Mouse (Mus musculus) neural tube, embryonic 13.5 days (tissue): Measurements from ENCODE around the gene Ccm2. TPM values are rescaled to one million over a fixed set of nuclear protein-coding genes. Genes with fewer than 3 reads are reported as not detected.
A peak's percentile ranks its signal among the peaks of the same experiment; 100 is the strongest.

Experiments
- ATAC-seq: fragments of 200-750 bp; cut with Nextera tagmentation; 2 replicates; pipeline ENCODE4 v1.8.0; 2017; ENCODE audit warnings: low read depth, mild to moderate bottlenecking, moderate TSS enrichment, moderate library complexity
- H3K27ac ChIP-seq: fragments of 300-500 bp; sonication (generic); replicated peaks from 2 replicates; pipeline ENCODE4 v1.5.1; 2015; ENCODE audit warnings: moderate library complexity, mild to moderate bottlenecking, inconsistent platforms
- H3K27me3 ChIP-seq: fragments of 300-500 bp; sonication (generic); 2 replicates; pipeline ENCODE4 v1.6.1; 2015; ENCODE audit warnings: mild to moderate bottlenecking, inconsistent platforms
- H3K36me3 ChIP-seq: fragments of 300-500 bp; sonication (generic); 2 replicates; pipeline ENCODE4 v1.6.1; 2015; ENCODE audit warnings: mild to moderate bottlenecking, inconsistent platforms
- H3K4me1 ChIP-seq: fragments of 300-500 bp; sonication (generic); replicated peaks from 2 replicates; pipeline ENCODE4 v1.6.1; 2015; ENCODE audit warnings: inconsistent platforms
- H3K4me2 ChIP-seq: fragments of 300-500 bp; sonication (generic); 2 replicates; pipeline ENCODE4 v1.6.1; 2015; ENCODE audit warnings: inconsistent platforms, mild to moderate bottlenecking, moderate library complexity
- H3K4me3 ChIP-seq: fragments of 300-500 bp; sonication (generic); 2 replicates; pipeline ENCODE4 v1.5.1; 2015; ENCODE audit warnings: mild to moderate bottlenecking, inconsistent platforms
- H3K9ac ChIP-seq: fragments of 300-500 bp; sonication (generic); 2 replicates; pipeline ENCODE4 v1.6.1; 2015; ENCODE audit warnings: moderate library complexity, mild to moderate bottlenecking, inconsistent platforms
- H3K9me3 ChIP-seq: fragments of 300-500 bp; sonication (generic); 2 replicates; pipeline ENCODE4 v1.6.1; 2016; ENCODE audit warnings: inconsistent platforms
- WGBS: fragments of 180-500 bp; shearing (Covaris S2); methylation state at CpG from one replicate; pipeline ENCODE4 v1.1.7; 2015; 5-methylcytosine and 5-hydroxymethylcytosine counted together
- polyA plus RNA-seq: library from polyadenylated mRNA; unstranded; fragments of >200 nt; fragmentation: Nextera tagmentation; extraction: Ambion mirVana; gene quantifications from 2 replicates; pipeline ENCODE4 v1.2.1, GENCODE M21; 2015

Gene Ccm2
- polyA plus RNA-seq, 1 experiment from 2014 or later: 95.1 TPM

GRCm38 (mm10) chr11:6624619-6625382 lies 78.1 kb downstream of the Ccm2 start:
- Histone ChIP-seq H3K4me1 (peaks cover 33% of the 10 kb centered on the region), H3K9ac (peak overlapping the region; percentile 84), H3K4me3 (peak overlapping the region; percentile 68), H3K27me3 (no peaks in the 10 kb centered on the region), H3K36me3 (peaks cover 47% of the 10 kb centered on the region), H3K4me2 (peak overlapping the region; percentile 79), H3K27ac (no peak overlapping the region), H3K9me3 (no peaks in the 10 kb centered on the region)
- ATAC-seq: no peak
- 73% methylated on average over 14 of the region's 14 CpGs for WGBS

- H3K27me3 ChIP-seq: no peaks in the 10 kb centered on the region
- no peaks in the 10 kb centered on the region for H3K9me3 ChIP-seq
- peak; percentile 95 for ATAC-seq
- H3K36me3 ChIP-seq: peaks cover 37% of the 10 kb centered on the region
- peak within 1 kb of the TSS; percentile 84 for H3K9ac ChIP-seq
- H3K4me1 ChIP-seq: peaks cover 33% of the 10 kb centered on the region
- H3K27ac ChIP-seq: peak within 1 kb of the TSS; percentile 89
- H3K4me2 ChIP-seq: peak within 1 kb of the TSS; percentile 79
- WGBS: 1% methylated on average over 65 of the region's 66 CpGs
- peak within 1 kb of the TSS; percentile 68 for H3K4me3 ChIP-seq
Measured at GRCm38 (mm10) chr11:6625478-6626387, 79.0 kb downstream of the Ccm2 start, which contains the start of gene Tbrg4. TSS of gene Tbrg4 (minus strand) at chr11:6626067.

- ATAC-seq: peak; percentile 48
- H3K36me3 ChIP-seq: peaks cover 31% of the 10 kb centered on the region
Measured at GRCm38 (mm10) chr11:6626388-6626772, 79.7 kb downstream of the Ccm2 start.

GRCm38 (mm10) chr11:6627731-6628130 lies 81.0 kb downstream of the Ccm2 start:
- no peak overlapping the region for H3K4me2 ChIP-seq
- H3K4me3 ChIP-seq: no peak overlapping the region
- no peak overlapping the region for H3K9ac ChIP-seq
- H3K27me3 ChIP-seq: no peaks in the 10 kb centered on the region
- no peak for ATAC-seq
- peaks cover 33% of the 10 kb centered on the region for H3K4me1 ChIP-seq
- no peaks in the 10 kb centered on the region for H3K9me3 ChIP-seq
- WGBS: 92% methylated on average over 4 of the region's 4 CpGs
- H3K36me3 ChIP-seq: peaks cover 18% of the 10 kb centered on the region
- no peak overlapping the region for H3K27ac ChIP-seq

More at GRCm38 (mm10) chr11:6626388-6626772, 79.7 kb downstream of the Ccm2 start:
- H3K27me3 ChIP-seq: no peaks in the 10 kb centered on the region
- peak overlapping the region; percentile 89 for H3K27ac ChIP-seq
- H3K4me2 ChIP-seq: peak overlapping the region; percentile 79
- H3K4me3 ChIP-seq: peak overlapping the region; percentile 68
- peak overlapping the region; percentile 84 for H3K9ac ChIP-seq
- WGBS: 15% methylated on average over 16 of the region's 16 CpGs
- H3K9me3 ChIP-seq: no peaks in the 10 kb centered on the region
- H3K4me1 ChIP-seq: peaks cover 33% of the 10 kb centered on the region

- H3K4me3 ChIP-seq: no peak overlapping the region
- no peaks in the 10 kb centered on the region for H3K9me3 ChIP-seq
- H3K4me2 ChIP-seq: no peak overlapping the region
- ATAC-seq: no peak
- peaks cover 10% of the 10 kb centered on the region for H3K36me3 ChIP-seq
- H3K4me1 ChIP-seq: peaks cover 25% of the 10 kb centered on the region
- no peak overlapping the region for H3K9ac ChIP-seq
- H3K27me3 ChIP-seq: no peaks in the 10 kb centered on the region
- 21% methylated on average over 4 of the region's 4 CpGs for WGBS
- H3K27ac ChIP-seq: no peak overlapping the region
Measured at GRCm38 (mm10) chr11:6628568-6628967, 81.9 kb downstream of the Ccm2 start.

- Histone ChIP-seq H3K4me3 (no peak overlapping the region), H3K27ac (no peak overlapping the region), H3K9ac (no peak overlapping the region), H3K27me3 (no peaks in the 10 kb centered on the region), H3K36me3 (no peaks in the 10 kb centered on the region), H3K4me2 (no peak overlapping the region), H3K4me1 (peaks cover 14% of the 10 kb centered on the region), H3K9me3 (no peaks in the 10 kb centered on the region)
- ATAC-seq: no peak
Measured at GRCm38 (mm10) chr11:6629655-6630054, 83.0 kb downstream of the Ccm2 start.

- 70% methylated on average over 8 of the region's 8 CpGs for WGBS
- Histone ChIP-seq H3K4me3 (no peak overlapping the region), H3K4me2 (no peak overlapping the region), H3K27ac (no peak overlapping the region), H3K27me3 (no peaks in the 10 kb centered on the region), H3K4me1 (no peaks in the 10 kb centered on the region), H3K36me3 (no peaks in the 10 kb centered on the region), H3K9me3 (no peaks in the 10 kb centered on the region), H3K9ac (no peak overlapping the region)
- ATAC-seq: no peak
Measured at GRCm38 (mm10) chr11:6636150-6636549, 89.5 kb downstream of the Ccm2 start.

GRCm38 (mm10) chr11:6638537-6638936 lies 91.8 kb downstream of the Ccm2 start, which contains the start of gene Wap:
TSS of gene Wap (minus strand) at chr11:6638637.
- WGBS: 89% methylated on average over 4 of the region's 4 CpGs
- no peak within 1 kb of the TSS for H3K27ac ChIP-seq
- no peaks in the 10 kb centered on the region for H3K27me3 ChIP-seq
- no peak for ATAC-seq
- H3K4me1 ChIP-seq: no peaks in the 10 kb centered on the region
- H3K9me3 ChIP-seq: no peaks in the 10 kb centered on the region
- H3K4me2 ChIP-seq: no peak within 1 kb of the TSS
- no peaks in the 10 kb centered on the region for H3K36me3 ChIP-seq
- H3K4me3 ChIP-seq: no peak within 1 kb of the TSS
- H3K9ac ChIP-seq: no peak within 1 kb of the TSS

- H3K4me2 ChIP-seq: no peak overlapping the region
- 75% methylated on average over 6 of the region's 6 CpGs for WGBS
- no peaks in the 10 kb centered on the region for H3K27me3 ChIP-seq
- ATAC-seq: no peak
- no peaks in the 10 kb centered on the region for H3K36me3 ChIP-seq
- no peak overlapping the region for H3K27ac ChIP-seq
- no peak overlapping the region for H3K9ac ChIP-seq
- H3K4me3 ChIP-seq: no peak overlapping the region
- no peaks in the 10 kb centered on the region for H3K4me1 ChIP-seq
- H3K9me3 ChIP-seq: no peaks in the 10 kb centered on the region
Measured at GRCm38 (mm10) chr11:6639072-6639471, 92.4 kb downstream of the Ccm2 start.

- no peak; the same call in 1 of the 2 replicates for ATAC-seq
- Histone ChIP-seq H3K27me3 (no peaks in the 10 kb centered on the region), H3K9me3 (no peaks in the 10 kb centered on the region), H3K36me3 (no peaks in the 10 kb centered on the region), H3K27ac (no peak overlapping the region), H3K4me3 (no peak overlapping the region), H3K4me1 (no peaks in the 10 kb centered on the region), H3K4me2 (no peak overlapping the region), H3K9ac (no peak overlapping the region)
- WGBS: 69% methylated on average over 6 of the region's 6 CpGs
Measured at GRCm38 (mm10) chr11:6644566-6644965, 97.9 kb downstream of the Ccm2 start.
